Mouse (Mus musculus) midbrain, embryonic 13.5 days (tissue): ENCODE measurements around the gene Slc25a33. TPM values are rescaled to one million over a fixed set of nuclear protein-coding genes. Genes with fewer than 3 reads are reported as not detected.
A peak's percentile ranks its signal among the peaks of the same experiment; 100 is the strongest.
"Not testable (repeated sequence)": the region's sequence is repeated elsewhere in the genome, so short reads cannot be mapped to it uniquely, and the experiment has no call there.

Source experiments
- ATAC-seq: fragments of 200-750 bp; cut with Nextera tagmentation; 2 replicates; pipeline ENCODE4 v1.8.0; 2017; ENCODE audit warnings: mild to moderate bottlenecking, moderate TSS enrichment, moderate library complexity
- H3K27ac ChIP-seq: fragments of 300-500 bp; sonication (generic); 2 replicates; pipeline ENCODE4 v1.5.1; 2015; ENCODE audit warnings: inconsistent platforms, mild to moderate bottlenecking, moderate library complexity
- H3K27me3 ChIP-seq: fragments of 300-500 bp; sonication (generic); 2 replicates; pipeline ENCODE4 v1.6.1; 2015; ENCODE audit warnings: mild to moderate bottlenecking, inconsistent platforms
- H3K36me3 ChIP-seq: fragments of 300-500 bp; sonication (generic); 2 replicates; pipeline ENCODE4 v1.6.1; 2015; ENCODE audit warnings: mild to moderate bottlenecking, inconsistent platforms
- H3K4me1 ChIP-seq: fragments of 300-500 bp; sonication (generic); replicated peaks from 2 replicates; pipeline ENCODE4 v1.6.1; 2015; ENCODE audit warnings: inconsistent platforms
- H3K4me2 ChIP-seq: fragments of 300-500 bp; sonication (generic); replicated peaks from 2 replicates; pipeline ENCODE4 v1.6.1; 2015; ENCODE audit warnings: moderate library complexity, mild to moderate bottlenecking, inconsistent platforms
- H3K4me3 ChIP-seq: fragments of 300-500 bp; sonication (generic); replicated peaks from 2 replicates; pipeline ENCODE4 v1.5.1; 2015; ENCODE audit warnings: mild to moderate bottlenecking, inconsistent platforms
- H3K9ac ChIP-seq: fragments of 300-500 bp; sonication (generic); replicated peaks from 2 replicates; pipeline ENCODE4 v1.6.1; 2015; ENCODE audit warnings: mild to moderate bottlenecking, inconsistent platforms
- H3K9me3 ChIP-seq: fragments of 300-500 bp; sonication (generic); 2 replicates; pipeline ENCODE4 v1.6.1; 2016; ENCODE audit warnings: mild to moderate bottlenecking, inconsistent platforms
- WGBS: fragments of 180-500 bp; shearing (Covaris S2); methylation state at CpG from one replicate; pipeline ENCODE4 v1.1.7; 2015; 5-methylcytosine and 5-hydroxymethylcytosine counted together
- polyA plus RNA-seq: library from polyadenylated mRNA; unstranded; fragments of >200 nt; fragmentation: Nextera tagmentation; extraction: Ambion mirVana; gene quantifications from 2 replicates; pipeline ENCODE4 v1.2.1, GENCODE M21; 2015

Gene Slc25a33
- 20.2 and 21.9 TPM in 2 replicates for polyA plus RNA-seq

DNA sequence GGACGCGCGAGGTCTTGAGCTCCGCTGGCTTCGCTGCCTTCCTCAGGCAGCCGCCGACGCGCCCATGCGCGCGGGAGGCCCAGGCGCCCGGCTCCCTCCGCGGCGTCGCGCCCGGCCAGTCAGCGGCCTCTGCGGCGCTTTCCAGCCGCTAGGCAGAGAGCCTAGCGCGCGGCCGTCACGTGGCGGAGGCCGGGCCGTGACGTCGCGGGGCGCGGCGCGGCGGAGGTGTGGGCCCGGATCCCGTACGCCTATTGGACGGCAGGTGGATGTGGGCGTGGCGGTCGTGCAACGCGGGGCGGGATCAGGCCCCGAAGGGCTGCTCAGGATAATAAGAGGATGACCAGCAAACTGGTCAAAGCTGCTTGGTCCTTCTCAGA is at the start of gene Slc25a33:
Slc25a33 (minus strand) TSS at position 184 of the 377 bp plus-strand sequence.
- peak within 1 kb of the TSS; percentile 87 for H3K9ac ChIP-seq
- peaks cover 14% of the 10 kb centered on the region for H3K27me3 ChIP-seq
- H3K36me3 ChIP-seq: no peaks in the 10 kb centered on the region
- ATAC-seq: peak; percentile 97
- H3K9me3 ChIP-seq: no peaks in the 10 kb centered on the region
- peak within 1 kb of the TSS; percentile 64 for H3K4me3 ChIP-seq
- H3K4me2 ChIP-seq: peak within 1 kb of the TSS; percentile 98
- WGBS: 0% methylated on average over 51 of the region's 51 CpGs
- peaks cover 26% of the 10 kb centered on the region for H3K4me1 ChIP-seq
- H3K27ac ChIP-seq: peak within 1 kb of the TSS; percentile 84

DNA sequence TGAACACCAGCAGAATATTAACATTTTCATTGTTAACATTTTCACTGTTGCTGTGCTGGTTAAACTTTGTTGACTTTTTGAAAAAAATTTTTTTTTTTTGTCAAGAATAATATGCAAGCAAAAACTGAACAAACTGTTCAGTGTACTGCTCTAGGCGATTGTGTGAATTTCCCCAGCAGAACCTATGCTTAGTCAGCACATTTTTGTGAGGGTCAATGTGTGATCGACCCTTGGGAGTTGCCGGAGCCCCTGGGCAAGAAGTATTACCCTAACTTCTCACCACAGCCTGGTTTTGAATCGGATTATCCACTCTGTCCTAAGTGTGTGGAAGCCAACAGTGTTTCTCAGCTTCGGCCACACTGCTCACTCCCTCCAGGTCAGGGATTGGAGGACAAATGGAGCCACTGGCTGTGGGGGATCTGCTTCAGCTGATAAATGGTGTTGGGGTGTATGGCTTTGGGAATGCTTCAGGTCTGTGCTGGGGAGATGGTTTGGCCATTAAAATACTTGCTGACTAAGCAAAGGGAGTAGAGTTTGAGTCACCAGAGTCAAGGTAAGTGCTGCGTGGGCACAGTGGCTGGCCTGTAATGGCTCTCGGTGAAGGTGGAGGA is 48.6 kb upstream of the Slc25a33 start:
- Histone ChIP-seq H3K4me3 (no peak overlapping the region), H3K9me3 (peaks cover 4% of the 10 kb centered on the region; the same call in 1 of the 2 replicates), H3K36me3 (no peaks in the 10 kb centered on the region), H3K27me3 (no peaks in the 10 kb centered on the region), H3K9ac (no peak overlapping the region), H3K27ac (no peak overlapping the region), H3K4me1 (peaks cover 7% of the 10 kb centered on the region), H3K4me2 (no peak overlapping the region)
- no peak for ATAC-seq
- WGBS: 75% methylated on average over 7 of the region's 7 CpGs

DNA sequence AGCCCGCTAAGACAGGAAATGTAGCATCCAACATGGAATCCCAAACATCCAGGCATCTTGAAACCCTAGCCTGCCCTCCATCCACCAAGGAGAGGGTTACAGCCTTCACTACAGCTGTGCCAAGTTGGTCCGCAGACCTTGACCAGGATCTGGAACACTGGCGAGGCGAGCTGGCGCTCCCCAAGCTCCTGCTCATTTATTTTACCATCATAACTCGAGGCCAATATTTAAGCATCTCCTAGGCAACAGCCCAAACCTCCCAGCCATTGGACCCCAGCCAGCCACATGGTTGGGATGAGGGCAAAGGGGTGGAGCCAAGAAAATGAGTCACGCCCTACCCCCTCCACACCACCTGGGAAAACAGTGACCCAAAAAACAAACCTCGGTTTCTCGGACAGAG is 48.0 kb upstream of the Slc25a33 start:
- H3K4me1 ChIP-seq: peaks cover 7% of the 10 kb centered on the region
- no peak overlapping the region for H3K4me3 ChIP-seq
- H3K27ac ChIP-seq: no peak overlapping the region
- no peak overlapping the region for H3K4me2 ChIP-seq
- no peak for ATAC-seq
- WGBS: 60% methylated on average over 9 of the region's 9 CpGs
- 0 out of 2 replicates have a peak, but pooled peaks cover 4% of the 10 kb centered on the region for H3K9me3 ChIP-seq
- no peaks in the 10 kb centered on the region for H3K27me3 ChIP-seq
- no peaks in the 10 kb centered on the region for H3K36me3 ChIP-seq
- H3K9ac ChIP-seq: no peak overlapping the region

DNA sequence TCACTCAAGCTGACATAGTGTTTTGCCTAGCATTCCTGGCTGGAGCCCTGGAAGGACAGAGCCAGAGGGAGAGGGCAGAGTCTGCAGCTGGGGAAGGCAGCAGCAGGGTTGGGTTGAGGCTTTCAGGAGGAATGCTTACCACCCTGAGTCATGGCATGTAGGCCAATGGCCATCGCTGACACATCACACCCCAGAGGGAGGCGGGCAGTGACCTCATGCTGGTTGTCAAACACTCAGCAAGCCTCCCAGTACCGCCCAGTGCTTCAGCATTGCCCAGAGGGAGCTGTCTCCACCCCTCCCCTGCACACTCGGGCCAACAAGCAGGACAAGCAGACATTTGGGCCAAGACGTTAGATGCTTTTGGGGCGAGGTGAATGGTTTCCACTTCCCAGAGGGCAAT is 46.5 kb upstream of the Slc25a33 start:
- Histone ChIP-seq H3K27me3 (no peaks in the 10 kb centered on the region), H3K9me3 (no peaks in the 10 kb centered on the region), H3K4me3 (no peak overlapping the region), H3K4me1 (peaks cover 7% of the 10 kb centered on the region), H3K4me2 (no peak overlapping the region), H3K27ac (no peak overlapping the region), H3K9ac (no peak overlapping the region), H3K36me3 (no peaks in the 10 kb centered on the region)
- WGBS: 69% methylated on average over 6 of the region's 6 CpGs
- ATAC-seq: no peak

DNA sequence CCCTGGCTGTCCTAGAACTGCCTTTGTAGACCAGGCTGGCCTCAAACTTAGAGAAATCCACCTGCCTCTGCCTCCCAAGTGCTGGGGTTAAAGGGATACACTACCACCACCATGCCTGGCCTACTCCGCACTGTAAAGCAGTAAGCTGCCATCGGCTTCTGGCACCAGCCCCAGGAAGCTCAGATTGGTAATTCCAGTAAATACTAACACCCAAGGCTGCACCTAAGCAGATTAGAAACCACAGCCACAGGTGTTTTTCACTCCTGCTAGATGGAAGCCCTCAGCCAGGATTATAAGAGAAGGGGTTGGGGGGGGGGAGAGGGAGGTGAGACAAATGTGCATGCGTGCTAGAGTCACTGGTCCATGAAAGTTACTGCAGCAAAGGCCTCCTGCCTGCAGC is 45.1 kb upstream of the Slc25a33 start:
- peaks cover 7% of the 10 kb centered on the region for H3K4me1 ChIP-seq
- H3K4me2 ChIP-seq: no peak overlapping the region
- H3K36me3 ChIP-seq: no peaks in the 10 kb centered on the region
- no peaks in the 10 kb centered on the region for H3K27me3 ChIP-seq
- H3K9me3 ChIP-seq: no peaks in the 10 kb centered on the region
- ATAC-seq: no peak
- H3K4me3 ChIP-seq: no peak overlapping the region
- no peak overlapping the region for H3K9ac ChIP-seq
- H3K27ac ChIP-seq: no peak overlapping the region
- 71% methylated on average over 3 of the region's 3 CpGs for WGBS

DNA sequence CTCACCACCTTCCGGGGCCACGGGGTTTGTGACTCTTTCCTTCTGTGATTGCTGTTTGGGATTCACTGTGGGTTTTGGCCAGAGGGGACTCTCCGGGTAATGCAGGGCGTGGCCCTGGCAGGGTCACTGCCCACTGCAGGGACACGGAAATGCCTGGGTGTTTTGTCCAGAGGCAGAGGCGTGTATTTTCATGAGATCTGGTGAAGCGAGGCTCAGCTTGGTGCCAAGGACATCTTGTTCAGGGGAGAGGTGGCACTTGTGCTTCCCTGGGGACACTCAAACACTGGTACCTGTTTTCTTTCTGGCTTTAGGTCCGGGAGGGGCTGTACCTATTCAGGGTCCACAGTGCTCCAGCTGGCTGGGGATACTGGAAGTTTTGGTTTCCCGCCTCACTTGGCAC is 42.5 kb upstream of the Slc25a33 start:
- Histone ChIP-seq H3K36me3 (no peaks in the 10 kb centered on the region), H3K4me2 (no peak overlapping the region), H3K4me1 (peaks cover 4% of the 10 kb centered on the region), H3K4me3 (no peak overlapping the region), H3K9ac (no peak overlapping the region), H3K9me3 (no peaks in the 10 kb centered on the region), H3K27me3 (no peaks in the 10 kb centered on the region), H3K27ac (no peak overlapping the region)
- 91% methylated on average over 9 of the region's 9 CpGs for WGBS
- no peak for ATAC-seq

DNA sequence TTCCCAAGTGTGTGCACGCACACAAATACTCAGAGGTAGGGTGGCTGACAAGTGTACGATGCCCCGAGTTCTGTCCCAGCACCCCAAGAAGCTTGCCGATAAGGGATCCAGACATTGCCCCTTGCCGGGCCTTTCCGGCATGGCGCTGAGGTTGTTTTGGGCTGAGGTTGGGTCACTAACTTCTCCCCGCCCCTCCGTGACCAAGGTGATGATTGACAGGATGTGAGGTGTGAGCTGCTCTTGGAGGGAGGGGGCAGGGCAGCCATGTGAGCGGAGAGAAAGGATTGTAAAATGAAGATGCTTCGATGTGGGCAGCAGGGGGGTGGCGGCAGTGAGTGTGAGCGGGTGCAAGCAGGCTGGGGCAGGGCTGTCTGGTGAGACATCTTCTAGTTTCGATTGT is 41.5 kb upstream of the Slc25a33 start:
- Histone ChIP-seq H3K9ac (no peak overlapping the region), H3K27ac (no peak overlapping the region), H3K4me1 (peaks cover 4% of the 10 kb centered on the region), H3K27me3 (peaks cover 1% of the 10 kb centered on the region), H3K4me3 (no peak overlapping the region), H3K4me2 (no peak overlapping the region), H3K9me3 (no peaks in the 10 kb centered on the region), H3K36me3 (no peaks in the 10 kb centered on the region)
- ATAC-seq: no peak
- 90% methylated on average over 14 of the region's 14 CpGs for WGBS

DNA sequence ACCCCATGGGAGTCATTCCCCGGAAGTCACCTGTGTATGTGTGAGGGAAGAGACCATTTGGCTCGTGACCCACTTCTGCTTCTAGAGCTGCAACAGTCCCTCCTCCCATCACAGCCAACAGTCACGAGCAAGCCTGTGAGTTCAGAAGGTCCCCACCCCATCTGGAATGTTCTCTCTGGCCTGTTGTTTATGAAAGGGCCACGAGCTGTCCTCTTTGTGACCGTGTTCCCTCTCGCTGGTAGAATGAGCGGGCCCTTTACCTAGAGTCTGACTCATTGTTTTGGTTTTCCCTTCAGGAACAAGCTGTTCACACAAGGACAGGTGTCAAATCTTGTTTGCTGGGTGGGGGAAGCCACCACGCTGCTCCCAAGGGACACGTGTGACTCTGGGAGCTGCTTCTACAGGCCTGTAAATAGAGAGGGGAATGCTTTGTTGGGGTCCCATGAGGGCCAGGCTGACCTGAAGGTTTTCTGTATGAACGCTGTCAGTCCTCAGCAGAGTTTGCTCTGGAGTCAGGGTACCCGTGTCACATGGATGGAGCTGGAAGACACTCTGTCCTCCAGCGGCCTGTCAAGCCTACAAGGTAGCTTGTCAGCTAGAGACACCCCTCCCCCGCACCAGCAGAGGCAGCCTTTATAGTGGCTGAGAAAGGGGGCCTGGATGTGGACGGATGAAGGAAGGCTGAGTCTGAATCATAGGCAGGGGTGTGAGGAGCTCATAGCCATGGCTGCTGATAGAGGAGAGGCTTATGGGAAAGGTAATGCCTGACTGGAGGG is 39.5 kb upstream of the Slc25a33 start:
- Histone ChIP-seq H3K27ac (no peak overlapping the region), H3K4me3 (no peak overlapping the region), H3K4me2 (no peak overlapping the region), H3K9ac (no peak overlapping the region), H3K4me1 (peaks cover 8% of the 10 kb centered on the region), H3K36me3 (no peaks in the 10 kb centered on the region), H3K9me3 (no peaks in the 10 kb centered on the region), H3K27me3 (peaks cover 21% of the 10 kb centered on the region)
- no peak for ATAC-seq
- WGBS: 67% methylated on average over 14 of the region's 14 CpGs

DNA sequence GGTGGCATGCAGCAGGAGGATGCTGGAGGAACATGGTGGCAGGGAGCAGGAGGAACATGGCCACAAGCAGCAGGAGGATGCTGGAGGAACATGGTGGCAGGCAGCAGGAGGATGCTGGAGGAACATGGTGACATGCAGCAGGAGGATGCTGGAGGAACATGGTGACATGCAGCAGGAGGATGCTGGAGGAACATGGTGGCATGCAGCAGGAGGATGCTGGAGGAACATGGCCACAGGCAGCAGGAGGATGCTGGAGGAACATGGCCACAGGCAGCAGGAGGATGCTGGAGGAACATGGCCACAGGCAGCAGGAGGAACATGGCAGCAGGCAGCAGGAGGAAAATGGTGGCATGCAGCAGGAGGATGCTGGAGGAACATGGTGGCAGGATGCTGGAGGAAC is 36.3 kb upstream of the Slc25a33 start:
- ATAC-seq, H3K4me2 ChIP-seq, H3K9me3 ChIP-seq, H3K36me3 ChIP-seq, H3K27ac ChIP-seq, H3K4me3 ChIP-seq, H3K9ac ChIP-seq: not testable (repeated sequence)
- Histone ChIP-seq H3K4me1 (peaks cover 11% of the 10 kb centered on the region), H3K27me3 (peaks cover 42% of the 10 kb centered on the region)

DNA sequence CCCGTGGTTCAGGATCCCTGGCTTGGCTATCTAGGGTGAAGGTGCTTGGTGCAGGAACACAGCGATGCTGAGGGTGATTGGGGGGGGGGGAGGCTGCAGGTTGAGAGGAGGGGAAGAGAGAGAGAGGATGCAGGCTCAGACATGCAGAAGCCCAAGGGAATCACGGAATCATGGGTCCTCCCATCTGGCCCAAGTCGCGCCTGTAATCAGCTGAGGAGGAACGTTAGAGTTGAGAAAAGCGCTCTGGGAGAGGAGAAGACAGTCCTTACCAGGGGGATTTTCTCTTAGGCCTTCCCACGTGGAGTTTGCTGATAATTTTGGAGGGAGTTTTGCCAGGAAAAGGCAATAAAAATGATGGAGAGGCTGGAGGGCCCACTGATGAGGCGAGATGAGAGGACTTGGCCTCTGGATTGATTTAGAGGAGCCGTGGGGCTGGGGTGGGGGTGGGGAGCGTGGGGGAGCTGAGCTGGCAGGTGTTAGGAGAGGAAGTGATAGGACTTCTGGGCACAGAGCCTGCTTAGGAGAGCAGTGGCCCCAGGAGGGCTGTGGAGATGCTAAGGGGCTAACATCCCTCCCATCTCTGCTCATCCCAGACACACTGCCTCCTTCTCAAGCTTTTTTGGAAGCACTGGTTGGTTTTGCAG is 34.6 kb upstream of the Slc25a33 start:
- H3K4me3 ChIP-seq: no peak overlapping the region
- H3K4me2 ChIP-seq: no peak overlapping the region
- no peak for ATAC-seq
- peaks cover 59% of the 10 kb centered on the region for H3K27me3 ChIP-seq
- H3K9me3 ChIP-seq: no peaks in the 10 kb centered on the region
- H3K36me3 ChIP-seq: no peaks in the 10 kb centered on the region
- H3K4me1 ChIP-seq: peaks cover 9% of the 10 kb centered on the region
- 43% methylated on average over 11 of the region's 11 CpGs for WGBS
- H3K27ac ChIP-seq: no peak overlapping the region
- 0 out of 2 replicates have a peak overlapping the region, but pooled peaks have one; percentile 23 for H3K9ac ChIP-seq

DNA sequence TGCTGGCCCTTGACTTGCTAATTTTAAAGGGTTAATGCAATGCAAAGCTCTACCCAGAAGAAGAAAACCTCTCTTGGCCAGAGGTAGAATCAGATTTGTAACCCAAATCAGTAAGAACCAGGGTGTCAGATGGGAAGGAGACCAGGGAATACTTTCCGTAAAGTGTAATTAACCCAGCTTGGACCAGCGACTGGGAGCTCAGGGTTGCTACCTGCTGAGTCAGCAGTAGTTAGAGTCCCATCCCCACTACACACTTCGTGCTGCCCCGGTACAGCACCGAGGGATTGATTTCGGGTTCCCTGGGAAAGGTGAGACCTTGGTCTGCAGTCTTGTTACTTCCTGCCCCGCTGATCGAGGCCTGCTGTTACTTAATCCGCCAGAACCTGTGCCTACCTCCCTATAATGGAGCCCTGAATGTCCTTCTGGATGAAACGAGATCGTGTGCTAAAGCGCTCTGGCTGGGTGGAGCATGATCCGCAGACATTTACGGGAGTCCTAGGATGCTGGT is 34.0 kb upstream of the Slc25a33 start:
- no peak for ATAC-seq
- Histone ChIP-seq H3K4me2 (no peak overlapping the region), H3K27me3 (peaks cover 65% of the 10 kb centered on the region)

More for the DNA sequence above, 34.0 kb upstream of the Slc25a33 start:
- H3K4me1 ChIP-seq: 0 out of 2 replicates have a peak, but pooled peaks cover 7% of the 10 kb centered on the region
- H3K36me3 ChIP-seq: no peaks in the 10 kb centered on the region
- no peak overlapping the region for H3K4me3 ChIP-seq
- H3K9ac ChIP-seq: no peak overlapping the region
- H3K9me3 ChIP-seq: no peaks in the 10 kb centered on the region
- 41% methylated on average over 14 of the region's 14 CpGs for WGBS
- no peak overlapping the region for H3K27ac ChIP-seq
